Mouse (Mus musculus): ENCODE results near the gene Tesc. TPM values are rescaled to one million over a fixed set of nuclear protein-coding genes. Genes with fewer than 3 reads are reported as not detected.

Tesc gene
- total and polyA plus RNA-seq, 3 experiments: 0.34 to 0.80 TPM; not detected in 1

- H3K4me2 ChIP-seq (ENCODE audit: insufficient read depth, low read depth, poor library complexity, severe bottlenecking): no peak overlapping the region
- no peak for DNase-seq (ENCODE audit: extremely low read depth)
- dilution Hi-C loops (cut with MboI; ENCODE audit: extremely low pct_ligation_motif_present, extremely low pct_unique_long_range_greater_than_20kb, low sequenced_read_pairs) (no loop called here), in situ Hi-C loops (cut with MboI; ENCODE audit: low pct_ligation_motif_present, low pct_unique_long_range_greater_than_20kb, low sequenced_read_pairs) (no loop called here)
- H3K4me3 ChIP-seq (replicated peaks in 1 of 3; ENCODE audit: low read depth in 2 of 3, low read length in 2 of 3, poor library complexity in 1 of 3): no peak overlapping the region
- no peak overlapping the region for H3K27ac ChIP-seq (ENCODE audit: insufficient read depth, low read depth)
- no peaks in the 10 kb centered on the region for H3K27me3 ChIP-seq (replicated peaks)
- H3K9me3 ChIP-seq (replicated peaks; ENCODE audit: low read length): no peaks in the 10 kb centered on the region
- TF ChIP-seq PAX5 (IDR thresholded peaks at IDR 0.05; ENCODE audit: low read length) (no peak), RCOR1 (conservative IDR thresholded peaks at IDR 0.05; ENCODE audit: low read depth, low read length) (no peak), MAFK (IDR thresholded peaks at IDR 0.05; ENCODE audit: insufficient replicate concordance, low read length) (no peak)
- H3K4me1 ChIP-seq (ENCODE audit: control insufficient read depth in 1 of 2, insufficient read depth in 2 of 2): no peaks in the 10 kb centered on the region
- peaks cover 62 to 93% of the 10 kb centered on the region in 2 experiments for H3K36me3 ChIP-seq (replicated peaks in 1 of 2; ENCODE audit: control insufficient read depth in 1 of 2, insufficient read depth in 1 of 2, low read length in 1 of 2)
- H3K9ac ChIP-seq (ENCODE audit: insufficient read depth, low read depth): no peak overlapping the region
- H3K79me2 ChIP-seq (replicated peaks; ENCODE audit: control insufficient read depth, extremely low read depth, insufficient read depth, poor library complexity, severe bottlenecking): no peaks in the 10 kb centered on the region
These were observed 80.7 kb downstream of the Tesc start for GRCm38 (mm10) chr5:118108124-118108793.

- DNase-seq (ENCODE audit: extremely low read depth): no peak
- no peaks in the 10 kb centered on the region for H3K27me3 ChIP-seq (replicated peaks)
- no peak overlapping the region for H3K27ac ChIP-seq (ENCODE audit: insufficient read depth, low read depth)
- dilution Hi-C loops (cut with MboI; ENCODE audit: extremely low pct_ligation_motif_present, extremely low pct_unique_long_range_greater_than_20kb, low sequenced_read_pairs): no loop called here
- H3K9ac ChIP-seq (ENCODE audit: insufficient read depth, low read depth): no peak overlapping the region
- H3K36me3 ChIP-seq (replicated peaks in 1 of 2; ENCODE audit: control insufficient read depth in 1 of 2, insufficient read depth in 1 of 2, low read length in 1 of 2): peaks cover 67 to 94% of the 10 kb centered on the region in 2 experiments
- TF ChIP-seq ZMIZ1 (IDR thresholded peaks at IDR 0.05; ENCODE audit: low read depth, low read length) (no peak), E2F4 (IDR thresholded peaks at IDR 0.05; ENCODE audit: insufficient replicate concordance, low read depth, low read length) (no peak), USF2 (conservative IDR thresholded peaks at IDR 0.05; ENCODE audit: low read depth, low read length) (no peak), MAX (IDR thresholded peaks at IDR 0.05; ENCODE audit: low read length) (no peak), NRF1 (IDR thresholded peaks at IDR 0.05; ENCODE audit: low read depth, low read length) (no peak), ZNF384 (IDR thresholded peaks at IDR 0.05; ENCODE audit: low read depth, low read length) (no peak), MEF2A (IDR thresholded peaks at IDR 0.05; ENCODE audit: borderline replicate concordance, low read depth, low read length) (no peak), CTCF (conservative IDR thresholded peaks at IDR 0.05 in 1 of 2, IDR thresholded peaks at IDR 0.05 in 1 of 2; ENCODE audit: low read depth in 2 of 2, low read length in 2 of 2) (no peak)
- no peak overlapping the region for H3K4me2 ChIP-seq (ENCODE audit: insufficient read depth, low read depth, poor library complexity, severe bottlenecking)
- H3K4me3 ChIP-seq (replicated peaks in 1 of 3; ENCODE audit: low read depth in 2 of 3, low read length in 2 of 3, poor library complexity in 1 of 3): no peak overlapping the region
- no peaks in the 10 kb centered on the region for H3K4me1 ChIP-seq (ENCODE audit: control insufficient read depth in 1 of 2, insufficient read depth in 2 of 2)
- no peaks in the 10 kb centered on the region for H3K79me2 ChIP-seq (replicated peaks; ENCODE audit: control insufficient read depth, extremely low read depth, insufficient read depth, poor library complexity, severe bottlenecking)
- H3K9me3 ChIP-seq (replicated peaks; ENCODE audit: low read length): no peaks in the 10 kb centered on the region
- in situ Hi-C loops (cut with MboI; ENCODE audit: low pct_ligation_motif_present, low pct_unique_long_range_greater_than_20kb, low sequenced_read_pairs): no loop called here
These were observed 81.4 kb downstream of the Tesc start for GRCm38 (mm10) chr5:118108794-118109440.

Other genes with a start within 250 kb of the Tesc start
- 4.6 and 5.6 TPM in 2 replicates for gene Nos1, start 246.7 kb upstream of the Tesc start, total RNA-seq (2012; rRNA removed)
- gene Nos1, start 246.7 kb upstream of the Tesc start, total RNA-seq (2014; rRNA removed): 1.8 and 2.4 TPM in 2 replicates
- gene Nos1, start 246.7 kb upstream of the Tesc start, polyA plus RNA-seq (2012; ENCODE audit: insufficient read length, low read depth): 14.0 and 17.0 TPM in 2 replicates
- gene Fbxo21, start 51.0 kb upstream of the Tesc start, total RNA-seq (2012; rRNA removed): 13.5 and 13.7 TPM in 2 replicates
- 9.9 and 10.7 TPM in 2 replicates for gene Fbxo21, start 51.0 kb upstream of the Tesc start, total RNA-seq (2014; rRNA removed)
- gene Fbxo21, start 51.0 kb upstream of the Tesc start, polyA plus RNA-seq (2012; ENCODE audit: insufficient read length, low read depth): 19.3 and 24.1 TPM in 2 replicates
- 50.9 and 55.1 TPM in 2 replicates for gene Fbxw8, start 127.7 kb downstream of the Tesc start, total RNA-seq (2012; rRNA removed)
- 38.9 and 41.7 TPM in 2 replicates for gene Fbxw8, start 127.7 kb downstream of the Tesc start, total RNA-seq (2014; rRNA removed)
- 41.4 and 47.3 TPM in 2 replicates for gene Fbxw8, start 127.7 kb downstream of the Tesc start, polyA plus RNA-seq (2012; ENCODE audit: insufficient read length, low read depth)
- gene Hrk, start 136.9 kb downstream of the Tesc start, total RNA-seq (2012; rRNA removed): not detected in 2 replicates
- not detected in 2 replicates for gene Hrk, start 136.9 kb downstream of the Tesc start, total RNA-seq (2014; rRNA removed)
- gene Hrk, start 136.9 kb downstream of the Tesc start, polyA plus RNA-seq (2012; ENCODE audit: insufficient read length, low read depth): not detected in 2 replicates
- gene Rnft2, start 217.4 kb downstream of the Tesc start, total RNA-seq (2012; rRNA removed): 2.6 and 3.4 TPM in 2 replicates
- gene Rnft2, start 217.4 kb downstream of the Tesc start, total RNA-seq (2014; rRNA removed): 0.74 and 1.6 TPM in 2 replicates
- gene Rnft2, start 217.4 kb downstream of the Tesc start, polyA plus RNA-seq (2012; ENCODE audit: insufficient read length, low read depth): 4.2 and 5.1 TPM in 2 replicates
- 9.7 and 9.8 TPM in 2 replicates for gene 2410131K14Rik, start 217.5 kb downstream of the Tesc start, total RNA-seq (2012; rRNA removed)
- 6.9 and 7.8 TPM in 2 replicates for gene 2410131K14Rik, start 217.5 kb downstream of the Tesc start, total RNA-seq (2014; rRNA removed)
- gene 2410131K14Rik, start 217.5 kb downstream of the Tesc start, polyA plus RNA-seq (2012; ENCODE audit: insufficient read length, low read depth): 8.9 and 9.2 TPM in 2 replicates

Data from CH12.LX (cell line).